Mouse (Mus musculus): ENCODE measurements around the gene Luc7l2. TPM values are rescaled to one million over a fixed set of nuclear protein-coding genes. Genes with fewer than 3 reads are reported as not detected.
A peak's percentile ranks its signal among the peaks of the same experiment; 100 is the strongest.
"Not testable (repeated sequence)": the region's sequence is repeated elsewhere in the genome, so short reads cannot be mapped to it uniquely, and the experiment has no call there.

Gene Luc7l2
- polyA plus RNA-seq, 1 experiment from 2014 or later = 43.1 TPM

- Histone ChIP-seq H3K27ac (ENCODE audit: low read depth, low read length) (peak overlapping the region; percentile 100), H3K9ac (ENCODE audit: low read depth, low read length) (peak overlapping the region; percentile 97), H3K4me3 (ENCODE audit: low read depth, low read length) (peak overlapping the region; percentile 72; the same call in 1 of the 2 replicates), H3K4me2 (peak overlapping the region; percentile 72)
- H3K4me1 ChIP-seq (ENCODE audit: control insufficient read depth, insufficient read depth, low read length); H3K36me3 ChIP-seq (ENCODE audit: control insufficient read depth, insufficient read depth, low read length); H3K27me3 ChIP-seq (ENCODE audit: control insufficient read depth, insufficient read depth, low read length); H3K9me3 ChIP-seq (replicated peaks; ENCODE audit: control insufficient read depth, low read length); ATAC-seq (replicated peaks; ENCODE audit: insufficient number of reproducible peaks, low FRiP score, low TSS enrichment): not testable (repeated sequence)
- 78% methylated on average over 6 of the region's 6 CpGs for WGBS (ENCODE audit: insufficient replicate concordance)
These were observed 1.3 kb upstream of the Luc7l2 start for GRCm38 (mm10) chr6:38549840-38550239.

- peaks cover 8% of the 10 kb centered on the region for H3K4me1 ChIP-seq (ENCODE audit: control insufficient read depth, insufficient read depth, low read length)
- H3K27ac ChIP-seq (ENCODE audit: low read depth, low read length) = peak overlapping the region; percentile 100
- peak; percentile 64 for ATAC-seq (replicated peaks; ENCODE audit: insufficient number of reproducible peaks, low FRiP score, low TSS enrichment)
- H3K27me3 ChIP-seq (ENCODE audit: control insufficient read depth, insufficient read depth, low read length) = no peaks in the 10 kb centered on the region
- H3K4me2 ChIP-seq = peak overlapping the region; percentile 72
- peak overlapping the region; percentile 97 for H3K9ac ChIP-seq (ENCODE audit: low read depth, low read length)
- no peaks in the 10 kb centered on the region for H3K36me3 ChIP-seq (ENCODE audit: control insufficient read depth, insufficient read depth, low read length)
- peak overlapping the region; percentile 72 for H3K4me3 ChIP-seq (ENCODE audit: low read depth, low read length)
- 8% methylated on average over 28 of the region's 28 CpGs for whole genome bisulfite sequencing (ENCODE audit: insufficient replicate concordance)
- no peaks in the 10 kb centered on the region for H3K9me3 ChIP-seq (replicated peaks; ENCODE audit: control insufficient read depth, low read length)
These were observed 678 bp upstream of the Luc7l2 start for GRCm38 (mm10) chr6:38550250-38551061.

GRCm38 (mm10) chr6:38551989-38552635 lies 978 bp downstream of the Luc7l2 start:
- WGBS (ENCODE audit: insufficient replicate concordance) = under 1% methylated on average over 32 of the region's 32 CpGs
- Histone ChIP-seq H3K9ac (ENCODE audit: low read depth, low read length) (peak overlapping the region; percentile 97), H3K27me3 (ENCODE audit: control insufficient read depth, insufficient read depth, low read length) (no peaks in the 10 kb centered on the region), H3K27ac (ENCODE audit: low read depth, low read length) (peak overlapping the region; percentile 100), H3K9me3 (replicated peaks; ENCODE audit: control insufficient read depth, low read length) (no peaks in the 10 kb centered on the region), H3K4me2 (peak overlapping the region; percentile 60), H3K36me3 (ENCODE audit: control insufficient read depth, insufficient read depth, low read length) (no peaks in the 10 kb centered on the region), H3K4me3 (ENCODE audit: low read depth, low read length) (peak overlapping the region; percentile 72), H3K4me1 (ENCODE audit: control insufficient read depth, insufficient read depth, low read length) (peaks cover 11% of the 10 kb centered on the region)
- peak; percentile 90 for ATAC-seq (replicated peaks; ENCODE audit: insufficient number of reproducible peaks, low FRiP score, low TSS enrichment)

- no peak overlapping the region for H3K9ac ChIP-seq (ENCODE audit: low read depth, low read length)
- WGBS (ENCODE audit: insufficient replicate concordance) = 19% methylated on average over 5 of the region's 5 CpGs
- H3K4me2 ChIP-seq = peak overlapping the region; percentile 60
These were observed 1.5 kb downstream of the Luc7l2 start for GRCm38 (mm10) chr6:38552636-38553000.

GRCm38 (mm10) chr6:38576096-38576495 lies 25.0 kb downstream of the Luc7l2 start:
- H3K4me2 ChIP-seq = no peak overlapping the region
- H3K27me3 ChIP-seq (ENCODE audit: control insufficient read depth, insufficient read depth, low read length) = no peaks in the 10 kb centered on the region
- 69% methylated on average over 2 of the region's 2 CpGs for WGBS (ENCODE audit: insufficient replicate concordance)
- H3K4me1 ChIP-seq (ENCODE audit: control insufficient read depth, insufficient read depth, low read length) = no peaks in the 10 kb centered on the region
- no peaks in the 10 kb centered on the region for H3K9me3 ChIP-seq (replicated peaks; ENCODE audit: control insufficient read depth, low read length)
- ATAC-seq (replicated peaks; ENCODE audit: insufficient number of reproducible peaks, low FRiP score, low TSS enrichment) = no peak
- H3K9ac ChIP-seq (ENCODE audit: low read depth, low read length) = no peak overlapping the region
- peaks cover 19% of the 10 kb centered on the region for H3K36me3 ChIP-seq (ENCODE audit: control insufficient read depth, insufficient read depth, low read length)
- H3K4me3 ChIP-seq (ENCODE audit: low read depth, low read length) = no peak overlapping the region
- no peak overlapping the region for H3K27ac ChIP-seq (ENCODE audit: low read depth, low read length)

More at GRCm38 (mm10) chr6:38552636-38553000, 1.5 kb downstream of the Luc7l2 start:
- Histone ChIP-seq H3K27ac (ENCODE audit: low read depth, low read length) (no peak overlapping the region), H3K4me1 (ENCODE audit: control insufficient read depth, insufficient read depth, low read length) (peaks cover 8% of the 10 kb centered on the region), H3K9me3 (replicated peaks; ENCODE audit: control insufficient read depth, low read length) (no peaks in the 10 kb centered on the region), H3K4me3 (ENCODE audit: low read depth, low read length) (peak overlapping the region; percentile 72), H3K27me3 (ENCODE audit: control insufficient read depth, insufficient read depth, low read length) (no peaks in the 10 kb centered on the region), H3K36me3 (ENCODE audit: control insufficient read depth, insufficient read depth, low read length) (no peaks in the 10 kb centered on the region)
- no peak for ATAC-seq (replicated peaks; ENCODE audit: insufficient number of reproducible peaks, low FRiP score, low TSS enrichment)

GRCm38 (mm10) chr6:38580112-38580857 lies 29.2 kb downstream of the Luc7l2 start:
- Histone ChIP-seq H3K4me1 (ENCODE audit: control insufficient read depth, insufficient read depth, low read length) (no peaks in the 10 kb centered on the region), H3K4me3 (ENCODE audit: low read depth, low read length) (no peak overlapping the region), H3K9me3 (replicated peaks; ENCODE audit: control insufficient read depth, low read length) (no peaks in the 10 kb centered on the region), H3K36me3 (ENCODE audit: control insufficient read depth, insufficient read depth, low read length) (peaks cover 7% of the 10 kb centered on the region), H3K27me3 (ENCODE audit: control insufficient read depth, insufficient read depth, low read length) (no peaks in the 10 kb centered on the region), H3K4me2 (no peak overlapping the region), H3K27ac (ENCODE audit: low read depth, low read length) (no peak overlapping the region), H3K9ac (ENCODE audit: low read depth, low read length) (no peak overlapping the region)
- no peak for ATAC-seq (replicated peaks; ENCODE audit: insufficient number of reproducible peaks, low FRiP score, low TSS enrichment)
- WGBS (ENCODE audit: insufficient replicate concordance) = 94% methylated on average over 3 of the region's 3 CpGs

- no peak overlapping the region for H3K9ac ChIP-seq (ENCODE audit: low read depth, low read length)
- no peaks in the 10 kb centered on the region for H3K27me3 ChIP-seq (ENCODE audit: control insufficient read depth, insufficient read depth, low read length)
- no peak for ATAC-seq (replicated peaks; ENCODE audit: insufficient number of reproducible peaks, low FRiP score, low TSS enrichment)
- no peaks in the 10 kb centered on the region for H3K4me1 ChIP-seq (ENCODE audit: control insufficient read depth, insufficient read depth, low read length)
- peaks cover 17% of the 10 kb centered on the region for H3K36me3 ChIP-seq (ENCODE audit: control insufficient read depth, insufficient read depth, low read length)
- no peaks in the 10 kb centered on the region for H3K9me3 ChIP-seq (replicated peaks; ENCODE audit: control insufficient read depth, low read length)
- no peak overlapping the region for H3K27ac ChIP-seq (ENCODE audit: low read depth, low read length)
- H3K4me3 ChIP-seq (ENCODE audit: low read depth, low read length) = no peak overlapping the region
- 90% methylated on average over 3 of the region's 3 CpGs for WGBS (ENCODE audit: insufficient replicate concordance)
- no peak overlapping the region for H3K4me2 ChIP-seq
These were observed 30.6 kb downstream of the Luc7l2 start for GRCm38 (mm10) chr6:38581711-38582110.

- H3K36me3 ChIP-seq (ENCODE audit: control insufficient read depth, insufficient read depth, low read length) = peaks cover 19% of the 10 kb centered on the region
- no peaks in the 10 kb centered on the region for H3K4me1 ChIP-seq (ENCODE audit: control insufficient read depth, insufficient read depth, low read length)
- no peak overlapping the region for H3K4me2 ChIP-seq
- no peaks in the 10 kb centered on the region for H3K27me3 ChIP-seq (ENCODE audit: control insufficient read depth, insufficient read depth, low read length)
- 90% methylated on average over 4 of the region's 4 CpGs for WGBS (ENCODE audit: insufficient replicate concordance)
- no peak overlapping the region for H3K27ac ChIP-seq (ENCODE audit: low read depth, low read length)
- H3K9me3 ChIP-seq (replicated peaks; ENCODE audit: control insufficient read depth, low read length) = no peaks in the 10 kb centered on the region
- no peak for ATAC-seq (replicated peaks; ENCODE audit: insufficient number of reproducible peaks, low FRiP score, low TSS enrichment)
- H3K4me3 ChIP-seq (ENCODE audit: low read depth, low read length) = no peak overlapping the region
- H3K9ac ChIP-seq (ENCODE audit: low read depth, low read length) = no peak overlapping the region
These were observed 46.3 kb downstream of the Luc7l2 start for GRCm38 (mm10) chr6:38597481-38597880.

All from heart, embryonic 11.5 days (tissue).